Mouse (Mus musculus) spleen, postnatal 10 days (tissue): ENCODE results near the gene Drd1.

Source experiments
- DNase-seq, 2 experiments: peaks; one replicate each; pipeline ENCODE4 v3.0.0; 2021 to 2022; ENCODE audit warnings: low spot score in 2 of 2

Gene Drd1

DNA sequence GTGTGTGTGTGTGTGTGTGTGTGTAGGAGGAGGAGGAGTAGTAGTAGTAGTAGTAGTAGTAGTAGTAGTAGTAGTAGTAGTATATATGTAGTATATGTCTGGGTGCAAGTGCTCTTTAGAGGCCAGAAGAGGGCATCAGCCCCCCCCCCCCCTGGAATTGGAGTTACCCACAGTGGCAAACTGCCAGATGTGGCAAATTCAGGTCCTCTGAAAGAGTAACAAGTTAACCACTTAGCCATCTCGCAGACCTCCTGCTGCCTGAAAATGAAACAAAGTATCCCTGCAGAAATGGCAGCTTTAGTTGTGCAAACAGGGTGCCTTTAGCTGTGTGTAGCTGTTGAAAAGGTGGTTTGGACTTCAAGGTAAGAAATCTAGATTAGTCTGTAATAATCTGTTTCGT is 18.0 kb upstream of the Drd1 start:
- DNase-seq: no peak

- DNase-seq: no peak
Observed at GRCm38 (mm10) chr13:54073066-54073465, 17.6 kb upstream of the Drd1 start.

DNA sequence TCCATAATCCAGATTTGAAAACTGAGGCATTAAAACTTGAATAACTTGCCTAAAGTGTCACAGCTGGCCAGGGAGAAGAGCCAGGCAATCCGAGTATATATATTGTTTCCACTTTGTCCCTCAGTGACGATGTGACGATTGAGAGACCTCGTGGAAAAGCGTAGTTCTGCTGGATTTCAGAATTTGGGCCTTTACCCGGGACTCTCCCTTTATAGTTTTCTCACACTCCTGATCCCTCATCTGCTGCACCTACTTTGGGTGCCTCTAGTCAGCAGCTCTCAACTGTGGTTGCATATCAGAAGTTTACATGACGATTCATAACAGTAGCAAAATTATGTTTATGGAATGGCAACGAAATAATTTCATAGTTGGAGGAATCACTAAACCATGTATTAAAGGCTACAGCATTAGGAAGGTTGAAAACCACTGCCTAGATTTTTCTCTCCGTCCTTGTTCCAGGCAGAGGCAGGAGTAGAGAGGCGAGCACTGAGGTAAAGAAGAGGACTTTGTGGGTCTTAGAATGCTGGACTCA is 17.1 kb upstream of the Drd1 start:
- DNase-seq: peak in 1 of 2 experiments; percentile 10

DNA sequence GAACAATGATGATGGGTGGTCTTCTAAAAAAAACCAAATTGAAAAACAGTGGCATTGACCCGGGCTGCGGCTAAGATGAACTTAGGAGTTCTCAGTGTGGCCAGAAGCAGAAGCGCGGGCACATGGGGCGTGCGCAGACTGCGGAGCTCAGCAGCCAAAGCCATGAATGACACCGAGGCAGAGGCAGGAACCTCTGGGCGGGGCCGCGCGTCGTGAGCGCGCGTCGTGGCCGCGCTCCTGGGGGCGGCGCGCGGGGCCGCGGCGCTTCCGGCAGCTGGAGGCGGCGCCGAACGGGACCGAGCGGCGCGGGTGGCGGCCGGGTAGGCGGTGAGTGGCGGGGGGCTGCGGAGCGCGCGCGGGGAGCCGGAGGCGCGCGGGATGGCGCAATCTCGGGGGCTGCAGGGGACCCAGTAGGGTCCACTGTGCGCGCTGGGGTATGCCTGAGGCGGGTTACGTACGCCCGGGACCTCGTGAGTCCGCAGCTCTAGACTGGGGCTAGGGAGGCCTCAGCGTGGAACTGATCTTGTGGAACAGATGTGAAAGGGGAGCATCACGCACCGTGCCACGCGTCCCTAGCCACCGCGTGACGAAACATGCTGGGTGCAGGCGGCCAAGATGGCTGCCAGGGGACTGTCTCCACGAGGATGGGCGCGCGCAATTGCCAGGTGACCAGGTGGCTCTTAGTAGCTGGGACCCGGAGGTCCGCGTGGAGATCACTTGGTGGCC is 16.3 kb upstream of the Drd1 start, which contains the start of gene Sfxn1:
TSS of gene Sfxn1 (plus strand) at position 264 of the 726 bp plus-strand sequence.
- peak; percentile 53 to 79 for DNase-seq

DNA sequence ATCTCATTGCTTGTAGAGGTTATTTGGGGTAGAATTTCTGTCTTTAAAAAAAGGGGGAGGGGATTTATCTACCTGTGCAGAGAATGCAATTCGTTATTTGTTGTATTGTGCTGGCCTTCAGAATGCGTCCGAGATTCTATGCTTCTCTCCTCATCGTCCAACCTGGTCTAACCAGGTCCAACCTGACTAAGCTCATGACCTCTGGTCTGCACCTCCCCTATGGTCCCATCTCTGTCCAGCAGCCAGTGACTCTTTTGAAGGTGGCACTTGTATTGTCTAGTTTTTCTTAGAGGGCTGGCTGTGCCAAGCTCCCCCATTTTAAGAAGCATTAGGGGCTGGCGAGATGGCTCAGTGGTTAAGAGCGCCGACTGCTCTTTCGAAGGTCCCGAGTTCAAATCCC is 15.5 kb upstream of the Drd1 start:
- no peak for DNase-seq

DNA sequence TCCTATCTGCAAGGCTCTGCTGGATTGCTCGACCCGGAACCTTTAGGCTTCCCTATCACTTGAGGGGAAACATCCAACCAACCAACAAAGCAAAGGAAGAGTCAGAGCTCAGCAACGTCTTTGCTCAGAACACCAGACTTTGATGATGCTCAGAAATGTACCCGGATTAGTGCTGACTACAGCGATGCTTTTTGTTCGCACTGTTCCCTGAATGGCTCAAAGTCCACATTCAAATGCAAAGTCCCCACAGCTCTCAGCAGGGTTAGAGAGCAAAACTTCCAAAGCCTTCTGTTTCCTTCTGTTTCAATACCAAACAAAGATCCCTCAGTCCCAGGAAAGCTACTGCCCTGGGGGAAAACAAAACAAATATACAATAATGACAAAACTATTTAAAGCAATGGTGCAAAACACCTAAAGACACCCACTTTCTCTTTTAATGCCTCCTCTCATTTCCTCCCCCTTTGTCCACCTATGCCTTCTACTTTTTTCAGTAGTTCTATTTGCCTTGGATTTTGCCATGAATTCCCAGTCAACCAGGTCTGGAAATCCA is 12.2 kb upstream of the Drd1 start:
- no peak for DNase-seq

GRCm38 (mm10) chr13:54066081-54066746 is 10.7 kb upstream of the Drd1 start:
- no peak for DNase-seq

- DNase-seq: no peak
Observed at GRCm38 (mm10) chr13:54063292-54063691, 7.8 kb upstream of the Drd1 start.

- DNase-seq: no peak
Observed at GRCm38 (mm10) chr13:54062068-54062467, 6.6 kb upstream of the Drd1 start.

DNA sequence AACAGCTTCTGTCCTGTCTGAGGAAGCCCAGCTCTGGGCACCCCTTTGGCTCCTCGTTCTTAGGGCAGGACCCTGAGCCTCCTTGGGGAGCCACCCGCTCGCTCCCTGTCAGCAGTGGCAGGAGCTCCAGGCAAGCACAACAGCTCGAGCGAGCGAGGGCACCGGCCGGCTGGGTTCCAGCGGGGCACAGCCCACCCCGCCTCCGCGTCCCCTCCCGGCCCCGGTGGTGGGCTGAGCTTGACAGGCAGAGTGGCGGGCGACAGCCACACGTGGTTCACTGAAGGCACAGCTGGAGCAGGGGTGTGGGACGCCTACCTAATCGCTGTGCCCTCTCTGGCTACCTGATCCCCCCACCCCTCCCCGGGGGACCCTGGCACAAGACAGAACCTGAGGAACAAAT is 543 bp downstream of the Drd1 start:
- DNase-seq: no peak

- no peak for DNase-seq
Observed at GRCm38 (mm10) chr13:54051641-54052040, 3.9 kb downstream of the Drd1 start.

DNA sequence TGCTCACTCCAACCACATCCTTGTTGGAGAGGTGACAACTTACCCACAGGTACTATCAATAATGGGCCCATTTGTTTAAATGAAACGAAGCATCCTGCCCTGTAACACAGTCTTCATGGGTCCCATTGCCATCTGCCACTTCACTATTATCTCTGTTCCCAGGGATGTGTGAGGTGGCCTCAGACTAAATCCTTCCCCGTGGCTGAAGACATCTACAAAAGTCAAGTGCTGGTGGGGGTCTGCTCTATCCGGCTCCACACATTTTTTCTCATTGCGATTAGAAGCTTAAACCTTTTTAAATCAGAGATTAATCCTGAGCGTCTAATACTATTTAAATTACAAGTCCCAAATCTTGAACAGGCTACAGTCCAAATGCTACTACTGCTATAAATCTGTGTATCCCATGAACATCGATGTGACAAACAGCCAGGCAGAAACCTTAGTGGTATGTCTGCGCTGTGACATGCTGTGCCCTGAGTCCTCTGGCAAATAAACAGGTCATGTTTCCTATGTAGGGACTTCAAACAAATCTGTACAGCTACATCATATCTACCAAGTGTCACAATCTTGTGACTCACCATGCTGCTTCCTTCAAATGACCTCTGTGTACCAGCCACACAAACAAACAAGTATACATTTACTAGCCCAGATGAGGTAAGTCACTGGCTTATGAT is 6.7 kb downstream of the Drd1 start:
- no peak for DNase-seq

DNA sequence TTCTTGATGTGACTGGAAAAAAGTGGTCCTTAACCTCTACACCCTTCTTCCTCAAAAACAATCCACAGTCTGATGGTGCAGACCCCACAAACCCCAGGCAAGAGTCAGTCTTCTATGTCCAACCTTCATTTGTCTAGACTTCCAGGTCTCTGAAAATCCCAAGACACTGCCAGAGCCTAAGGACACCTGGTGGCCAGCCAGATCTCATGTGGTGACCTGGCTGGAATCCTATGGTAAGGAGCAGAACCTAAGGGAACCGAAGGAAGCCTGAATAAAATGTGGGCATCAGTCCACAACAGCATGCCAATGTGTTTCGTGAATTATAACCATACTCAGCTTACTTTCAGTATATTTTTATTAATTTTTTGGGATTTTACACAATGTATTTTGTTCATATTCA is 15.2 kb downstream of the Drd1 start:
- no peak for DNase-seq

GRCm38 (mm10) chr13:54037936-54038335 is 17.6 kb downstream of the Drd1 start:
- DNase-seq: no peak

DNA sequence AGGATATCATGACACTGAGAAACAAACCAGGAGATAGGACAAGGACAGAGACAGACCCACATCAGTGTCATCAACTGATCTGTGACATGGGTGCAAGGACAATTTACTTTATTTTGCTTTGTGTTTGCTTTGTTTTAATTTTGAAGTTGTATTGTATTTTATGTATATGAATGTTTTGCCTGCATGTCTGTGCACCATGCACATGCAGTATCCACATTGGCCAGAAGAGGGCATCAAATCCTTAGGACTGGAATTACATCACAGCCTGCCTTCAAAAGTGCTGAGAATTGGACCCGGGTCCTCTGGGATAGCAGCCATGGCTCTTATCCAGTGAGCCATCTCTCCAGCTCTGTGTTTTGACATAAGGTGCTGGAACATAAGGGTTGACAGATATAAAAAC is 20.0 kb downstream of the Drd1 start:
- DNase-seq: no peak

DNA sequence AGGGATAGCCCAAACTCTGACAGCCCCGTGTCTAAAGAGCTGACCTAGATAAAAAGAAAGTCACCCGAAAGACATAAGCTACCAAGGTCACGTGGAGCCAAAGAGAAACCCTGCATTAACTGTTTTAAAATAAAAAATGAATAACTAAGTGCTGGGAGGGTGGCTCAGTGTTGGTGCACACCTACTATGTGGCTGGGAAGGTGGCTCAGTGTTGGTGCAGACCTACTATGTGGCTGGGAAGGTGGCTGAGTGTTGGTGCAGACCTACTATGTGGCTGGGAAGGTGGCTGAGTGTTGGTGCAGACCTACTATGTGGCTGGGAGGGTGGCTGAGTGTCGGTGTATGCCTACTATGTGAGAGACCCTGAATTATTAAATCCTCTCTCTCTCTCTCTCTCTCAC is 21.9 kb downstream of the Drd1 start:
- DNase-seq: no peak

DNA sequence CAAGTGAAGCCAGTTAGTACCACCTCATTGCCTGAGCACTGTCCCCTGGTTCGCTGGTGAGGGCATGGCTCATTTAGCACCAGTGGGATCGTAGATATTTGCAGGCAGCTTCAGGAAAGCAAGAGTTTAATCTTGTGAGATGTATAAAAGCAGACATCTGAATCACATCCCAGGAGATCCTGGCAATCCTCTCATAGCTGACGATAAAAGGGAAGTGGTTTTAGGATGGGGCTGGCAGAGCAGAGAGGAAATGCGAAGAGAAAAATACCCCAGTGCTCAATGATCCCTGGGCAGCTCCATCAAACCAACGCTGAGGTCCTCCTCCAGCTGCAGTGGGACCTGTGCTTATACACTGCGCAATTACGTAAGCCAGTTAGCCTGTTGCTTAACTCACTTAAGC is 28.4 kb downstream of the Drd1 start:
- DNase-seq: no peak

GRCm38 (mm10) chr13:54023311-54023710 is 32.2 kb downstream of the Drd1 start:
- no peak for DNase-seq

DNA sequence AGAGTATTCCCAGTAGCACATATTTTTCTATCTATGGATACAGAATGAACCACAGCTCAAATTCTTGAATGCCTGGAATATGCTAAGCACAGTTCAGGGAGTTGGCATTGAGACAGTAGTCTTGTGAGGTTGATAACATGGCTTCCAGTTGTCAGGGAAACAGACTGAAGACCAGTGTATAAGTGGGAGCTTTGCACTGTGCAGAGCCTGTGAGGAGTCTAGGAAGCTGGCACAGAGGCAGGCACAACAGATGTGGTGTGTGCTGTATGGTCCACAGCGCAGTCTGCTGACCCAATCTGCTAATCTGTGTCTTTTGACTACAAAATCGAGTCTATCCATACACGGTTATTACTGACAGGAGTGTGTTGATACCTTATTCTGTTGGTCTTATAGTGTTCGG is 46.8 kb downstream of the Drd1 start:
- no peak for DNase-seq
